Mouse (Mus musculus) cerebellum, postnatal 25 days (tissue): ENCODE data around the gene Orm3.

Source experiments
- DNase-seq, 2 experiments: peaks; one replicate each; pipeline ENCODE4 v3.0.0; 2021; ENCODE audit warnings: mixed read lengths in 2 of 2

Gene Orm3

DNA sequence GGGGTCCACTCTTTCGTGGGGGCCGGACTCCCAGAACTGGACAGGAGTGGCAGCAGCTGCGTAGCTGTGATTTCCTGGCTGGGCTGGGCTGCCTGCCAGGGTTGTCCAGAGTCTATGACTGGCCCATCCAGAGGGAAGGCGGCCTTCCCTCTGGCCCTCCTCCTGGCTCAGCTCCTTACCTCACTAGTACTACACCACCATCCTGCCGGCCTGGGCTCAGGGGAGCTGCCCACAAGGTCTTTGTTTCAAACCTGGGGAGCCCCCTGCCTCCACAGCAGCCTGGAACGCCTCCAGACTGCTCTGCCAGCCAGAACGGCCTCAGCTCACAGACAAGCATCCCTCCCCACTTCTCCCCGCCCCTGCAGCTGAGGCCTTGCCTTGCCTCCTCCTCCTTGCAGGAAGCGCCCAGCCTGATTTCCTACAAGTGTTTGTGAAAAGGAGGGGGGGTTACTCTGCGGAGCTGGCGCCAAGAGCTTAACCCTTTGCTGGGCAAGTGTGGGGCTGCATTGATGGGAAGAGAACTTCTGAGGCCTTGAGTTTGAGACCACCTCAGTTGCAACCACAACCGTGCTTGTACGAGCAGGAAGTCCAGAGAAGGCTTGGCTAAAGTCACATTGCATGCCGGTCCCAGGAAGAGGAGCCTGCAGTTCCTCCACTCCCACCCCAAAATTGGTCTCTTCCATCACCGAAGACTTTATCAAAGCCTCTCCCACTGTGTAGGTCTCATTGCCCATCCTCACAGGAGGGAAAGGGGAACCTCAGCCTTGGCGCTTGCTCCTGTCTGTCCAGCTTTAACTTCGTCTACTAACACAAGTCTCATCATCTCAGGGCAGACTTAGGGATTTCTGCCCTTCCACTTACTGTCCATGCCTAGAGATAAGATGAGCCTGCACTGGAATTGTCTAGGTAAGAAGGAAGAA is 47.3 kb downstream of the Orm3 start, which contains the start of gene Akna:
TSS of gene Akna (minus strand) at position 315 of the 920 bp plus-strand sequence.
- DNase-seq: peak; percentile 19 to 59

GRCm38 (mm10) chr4:63404205-63404604 is 48.2 kb downstream of the Orm3 start:
- no peak for DNase-seq

- DNase-seq: no peak
Measured at GRCm38 (mm10) chr4:63405051-63405450, 49.1 kb downstream of the Orm3 start.

- DNase-seq: no peak
Measured at GRCm38 (mm10) chr4:63405683-63406082, 49.7 kb downstream of the Orm3 start.

DNA sequence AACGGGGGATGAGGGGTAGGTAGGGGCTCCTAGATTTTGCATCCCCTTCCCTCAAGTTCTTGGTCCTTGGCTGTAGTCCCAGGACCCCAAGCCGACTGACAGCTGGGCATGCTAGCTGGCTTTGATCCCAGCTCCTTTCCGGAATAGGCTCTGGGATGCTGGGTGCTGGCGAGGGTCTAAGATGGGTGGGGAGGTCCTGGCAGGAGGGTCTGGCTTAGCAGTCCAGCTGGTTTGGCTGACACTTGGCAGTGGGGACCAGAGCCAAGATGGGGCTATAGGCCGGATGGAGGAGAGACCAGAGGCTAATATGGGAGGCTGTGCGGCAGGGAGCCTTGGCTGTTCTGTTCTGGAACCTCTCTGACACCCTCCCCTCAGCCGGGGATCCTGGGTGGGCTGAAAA is 52.3 kb downstream of the Orm3 start:
- DNase-seq: no peak

GRCm38 (mm10) chr4:63408649-63409048 is 52.7 kb downstream of the Orm3 start:
- DNase-seq: peak; percentile 33 to 62
